Mouse (Mus musculus) T-helper 1 cell (primary cell): ENCODE data around the gene Maml3.

ENCODE experiments used
- in situ Hi-C: fragments of 300-600 bp; cut with MboI, MseI; formaldehyde crosslinking; loops from one replicate; pipeline ENCODE4 v1.15.1; 2025; ENCODE audit warnings: high pct_unique_total_duplicates

The Maml3 gene

DNA sequence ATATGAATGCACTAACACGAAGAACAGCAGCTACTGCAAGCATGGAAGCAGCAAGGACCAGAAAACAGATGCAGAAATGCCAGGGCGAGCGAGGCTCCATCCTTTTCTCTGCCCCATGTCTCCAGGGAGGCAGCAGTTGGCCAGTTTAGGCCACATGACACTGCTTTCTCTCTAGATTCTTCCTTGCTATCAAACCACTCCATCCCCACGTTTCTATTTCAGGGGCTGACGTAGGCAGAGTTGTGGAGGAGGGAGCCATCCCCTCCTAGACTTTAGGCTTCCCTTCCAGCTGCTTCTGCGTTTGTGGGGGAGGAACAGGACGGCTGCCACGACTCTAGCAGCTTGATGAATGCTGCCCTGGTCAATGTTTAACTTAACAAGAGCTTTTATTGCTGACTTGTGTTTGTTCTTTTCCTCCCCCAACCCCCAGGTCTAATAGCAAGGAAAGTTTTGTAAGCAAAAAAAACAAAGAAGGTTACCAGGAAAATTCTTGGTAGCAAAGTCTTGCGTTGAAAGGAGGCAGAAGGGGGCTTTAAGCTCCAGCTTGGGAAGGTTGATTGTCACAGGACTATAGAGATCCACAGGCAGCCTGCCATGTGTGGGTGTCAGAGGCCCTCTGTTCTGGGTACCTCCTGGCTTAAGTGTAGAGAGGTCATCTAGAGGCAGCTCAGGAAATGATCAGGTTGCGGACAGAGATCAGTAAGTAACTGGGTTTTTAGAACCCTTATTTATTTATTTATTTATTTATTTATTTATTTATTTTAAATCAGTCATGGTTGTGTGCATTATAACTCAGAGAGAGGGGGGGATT lies 188.6 kb downstream of the Maml3 start:
- in situ Hi-C loops: no loop called here

DNA sequence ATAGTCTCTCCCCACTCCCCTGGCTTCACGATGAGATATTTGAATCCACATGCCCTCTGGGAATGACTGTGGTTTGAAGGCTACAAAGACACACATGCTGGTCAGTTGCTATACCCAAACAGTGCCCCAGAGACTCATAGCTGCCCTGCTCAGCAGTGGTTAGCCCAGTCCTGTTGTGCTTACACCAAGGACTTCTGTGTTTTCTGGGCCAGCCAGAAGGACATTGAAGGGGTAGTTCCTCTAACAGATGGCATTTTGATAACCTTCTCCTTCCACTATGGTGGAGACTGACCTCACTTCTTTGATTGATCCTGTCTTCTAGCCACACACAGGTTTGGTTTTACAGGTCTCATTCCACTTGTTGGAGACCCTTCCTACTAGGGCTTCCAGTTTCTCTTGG lies 189.5 kb downstream of the Maml3 start:
- in situ Hi-C loops: no loop called here

DNA sequence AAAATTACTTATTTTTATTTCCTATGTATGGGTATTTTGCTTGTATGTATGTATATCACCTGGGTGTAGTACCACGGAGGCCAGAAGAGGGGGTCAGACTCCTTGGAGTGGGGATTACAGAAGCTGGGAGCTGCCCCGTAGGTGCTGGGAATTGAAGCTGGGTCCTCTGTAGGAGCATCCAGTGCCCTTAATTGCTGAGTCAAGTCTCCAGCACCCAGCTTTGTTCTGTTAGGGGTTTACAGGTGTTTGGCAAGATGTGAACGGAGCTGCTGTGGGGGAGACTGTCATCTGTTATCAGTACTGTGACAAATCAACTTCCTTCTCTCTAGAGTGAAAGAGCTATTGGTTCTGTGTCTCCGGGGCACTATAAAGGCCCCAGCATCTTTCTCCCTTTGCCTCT lies 190.0 kb downstream of the Maml3 start:
- in situ Hi-C loops: no loop called here

- in situ Hi-C loops: no loop called here
These were observed 191.4 kb downstream of the Maml3 start for GRCm38 (mm10) chr3:51913498-51913897.

DNA sequence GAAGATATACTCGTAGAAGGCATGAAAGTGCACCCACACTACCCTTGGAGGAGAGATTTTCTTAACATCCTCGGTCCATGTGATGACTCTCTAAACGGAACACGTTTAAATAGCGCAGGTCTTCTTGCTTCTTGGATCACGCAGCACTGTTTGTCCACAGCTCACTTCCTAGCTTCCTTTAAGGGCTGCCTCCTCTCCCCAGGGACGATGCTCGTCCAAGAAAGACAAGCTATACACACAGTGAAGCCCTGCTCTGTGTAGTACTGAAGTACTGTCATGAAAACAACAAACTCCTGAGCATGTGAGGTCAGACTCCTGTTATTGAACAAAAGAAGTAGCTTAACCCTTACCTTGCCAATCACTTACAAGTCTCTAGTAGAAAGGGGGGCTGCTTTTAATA lies 192.7 kb downstream of the Maml3 start:
- in situ Hi-C loops: no loop called here

GRCm38 (mm10) chr3:51908437-51908990 lies 196.4 kb downstream of the Maml3 start:
- in situ Hi-C loops: no loop called here

GRCm38 (mm10) chr3:51907113-51907860 lies 197.6 kb downstream of the Maml3 start:
- in situ Hi-C loops: no loop called here

DNA sequence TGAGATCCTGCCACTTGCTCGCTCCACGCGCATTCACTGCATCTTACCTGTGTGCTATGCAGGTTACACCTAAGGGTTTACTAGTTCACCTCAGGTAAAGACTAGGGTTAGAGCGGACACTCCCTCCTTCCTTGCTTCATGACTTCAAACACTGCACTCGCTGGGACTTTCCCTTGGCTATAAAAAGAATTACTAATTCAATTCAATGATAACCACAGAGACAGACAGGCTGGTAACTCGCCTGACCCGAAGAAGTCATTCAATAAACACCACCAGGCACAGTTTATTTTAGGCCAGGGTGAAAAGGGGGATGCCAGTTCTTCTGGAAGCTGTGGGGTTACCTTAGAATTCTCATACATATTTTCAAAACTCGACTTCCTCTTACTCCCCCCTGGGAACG lies 199.0 kb downstream of the Maml3 start:
- in situ Hi-C loops: no loop called here

- in situ Hi-C loops: no loop called here
These were observed 200.5 kb downstream of the Maml3 start for GRCm38 (mm10) chr3:51904357-51904855.

DNA sequence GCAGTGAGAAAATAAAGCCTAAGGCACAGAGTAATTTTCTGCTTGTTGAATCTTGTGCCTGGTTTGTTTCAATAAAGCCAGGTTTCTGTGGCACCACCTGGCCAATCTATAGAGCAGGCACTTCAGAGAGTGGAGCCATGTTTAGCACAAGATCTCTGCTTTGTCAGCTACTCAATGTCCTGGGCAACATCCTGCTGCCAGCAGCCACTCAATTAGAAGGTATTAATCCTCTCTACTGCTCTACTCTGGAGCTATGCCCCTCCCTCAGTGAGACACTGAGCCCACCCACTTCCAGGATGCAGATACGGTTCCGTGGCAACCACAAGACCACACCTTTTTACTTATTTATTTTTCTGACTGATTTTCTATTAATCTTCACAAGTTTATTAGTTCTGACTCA lies 203.7 kb downstream of the Maml3 start:
- in situ Hi-C loops: no loop called here

GRCm38 (mm10) chr3:51894514-51894913 lies 210.4 kb downstream of the Maml3 start:
- in situ Hi-C loops: no loop called here

- in situ Hi-C loops: no loop called here
These were observed 213.2 kb downstream of the Maml3 start for GRCm38 (mm10) chr3:51891562-51892119.

- in situ Hi-C loops: no loop called here
These were observed 214.7 kb downstream of the Maml3 start for GRCm38 (mm10) chr3:51890181-51890580.

GRCm38 (mm10) chr3:51889776-51890175 lies 215.1 kb downstream of the Maml3 start:
- in situ Hi-C loops: no loop called here

DNA sequence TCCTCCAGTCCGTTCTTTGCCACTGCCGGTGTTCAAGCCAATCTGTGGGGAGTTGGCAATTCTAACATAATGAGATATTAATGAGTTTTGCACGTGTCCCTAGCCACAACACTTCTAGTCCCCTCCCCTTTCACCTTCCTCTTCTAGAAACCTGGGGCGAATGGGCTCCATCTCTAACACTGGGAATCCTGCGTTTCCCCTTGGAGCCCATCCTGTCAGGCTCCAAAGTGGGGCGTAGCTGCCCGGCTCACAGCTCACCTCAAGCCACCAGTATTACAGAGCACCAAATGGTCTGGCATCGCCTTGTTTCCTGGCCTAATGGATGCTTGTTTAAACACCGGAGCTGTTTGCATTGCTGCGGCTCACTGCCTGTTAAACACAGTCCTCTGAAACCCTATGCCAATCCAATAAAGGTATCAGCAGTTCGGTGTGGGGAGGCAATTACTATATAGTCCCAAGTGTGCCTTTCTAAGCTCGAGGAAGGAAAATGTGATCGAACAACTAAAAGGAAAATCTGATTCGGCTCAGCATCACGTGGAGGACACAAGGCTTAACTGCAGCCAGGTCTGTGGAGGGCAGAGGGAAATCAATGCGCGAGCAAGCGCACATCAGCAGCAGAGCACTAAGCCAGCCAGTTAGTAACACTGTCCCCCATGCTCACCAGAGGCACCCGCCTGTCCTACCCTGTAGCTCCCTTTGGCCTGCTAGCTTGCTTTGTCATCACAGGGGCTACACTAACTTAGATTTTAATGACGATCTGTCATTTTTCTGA lies 216.0 kb downstream of the Maml3 start:
- in situ Hi-C loops: no loop called here

- in situ Hi-C loops: no loop called here
These were observed 216.6 kb downstream of the Maml3 start for GRCm38 (mm10) chr3:51888295-51888661.

DNA sequence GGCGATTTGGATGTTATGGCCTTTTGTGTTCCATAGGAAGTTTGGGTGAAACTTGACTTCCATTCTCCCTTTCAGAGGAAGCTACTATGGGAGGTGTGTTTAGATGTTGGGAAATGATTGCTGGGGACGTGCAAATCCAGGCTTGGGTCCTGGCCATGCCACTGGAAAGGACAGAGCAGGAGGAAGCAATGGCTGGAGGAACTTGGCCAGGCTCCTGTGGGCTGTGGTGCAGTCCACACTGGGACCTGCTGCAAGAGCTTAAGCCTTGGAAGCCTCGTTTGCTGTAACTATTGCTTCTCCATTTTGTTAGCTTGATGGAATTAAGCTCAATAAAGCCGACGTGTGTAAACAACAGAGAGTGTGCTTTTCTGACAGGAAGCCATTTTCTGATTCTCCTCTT lies 219.0 kb downstream of the Maml3 start:
- in situ Hi-C loops: no loop called here

DNA sequence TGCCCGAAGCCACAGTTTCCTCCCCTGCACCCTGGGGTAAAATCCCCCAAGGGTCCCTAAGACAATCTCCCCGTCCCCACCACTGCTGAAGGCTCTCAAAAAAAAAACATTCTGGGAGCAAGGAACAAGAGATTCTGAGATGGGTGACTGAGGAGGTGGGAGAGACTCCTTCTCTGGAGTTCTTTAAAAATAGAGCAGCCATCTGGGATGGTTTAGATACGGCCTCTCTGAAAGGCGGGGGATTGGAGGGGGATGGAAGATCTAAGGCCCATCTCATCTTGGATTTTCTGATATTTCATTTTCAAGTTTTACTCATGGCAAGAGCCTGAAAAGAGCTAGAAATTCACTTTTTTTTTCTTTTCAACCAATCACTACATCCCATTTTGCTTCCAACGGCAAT lies 219.4 kb downstream of the Maml3 start:
- in situ Hi-C loops: no loop called here

GRCm38 (mm10) chr3:51881981-51882380 lies 222.9 kb downstream of the Maml3 start:
- in situ Hi-C loops: no loop called here

GRCm38 (mm10) chr3:51881393-51881792 lies 223.5 kb downstream of the Maml3 start:
- in situ Hi-C loops: no loop called here

DNA sequence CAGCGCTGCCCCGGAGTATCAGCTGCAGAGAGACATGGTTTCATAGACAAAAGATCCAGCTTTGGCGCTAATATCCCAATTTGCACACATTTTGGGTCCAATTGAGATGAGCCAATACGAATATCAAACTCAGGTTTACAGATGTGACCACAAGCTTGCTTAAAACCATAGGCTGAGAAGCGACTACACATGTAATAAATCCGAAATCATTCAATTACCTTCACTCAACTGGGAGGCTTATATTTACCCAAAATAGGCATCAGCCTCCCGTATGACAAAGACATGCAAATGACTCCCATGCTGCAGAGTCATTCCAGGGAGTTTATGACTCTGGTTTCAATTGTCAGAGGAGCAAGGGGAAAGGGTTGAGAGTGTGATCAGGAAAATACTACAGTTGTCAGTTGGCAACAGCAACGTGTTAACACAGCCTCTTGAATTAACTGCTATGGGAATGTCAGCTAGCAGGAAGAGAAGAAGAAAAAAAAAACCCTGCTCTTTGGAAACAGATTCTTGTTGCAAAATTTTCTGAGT lies 224.3 kb downstream of the Maml3 start:
- in situ Hi-C loops: no loop called here
